Mouse (Mus musculus) embryo, embryonic 11.5 days (tissue): ENCODE measurements around the gene Eed.

Source experiments
- DNase-seq: peaks from one replicate; pipeline ENCODE4 v3.0.0-alpha.2; 2012; ENCODE audit warnings: low read depth, low spot score

The Eed gene

GRCm38 (mm10) chr7:89908899-89909621 is 71.7 kb downstream of the Eed start:
- no peak for DNase-seq

GRCm38 (mm10) chr7:89908421-89908820 is 72.4 kb downstream of the Eed start:
- no peak for DNase-seq

GRCm38 (mm10) chr7:89907950-89908349 is 72.8 kb downstream of the Eed start:
- DNase-seq, result peak; percentile 62
